Mouse (Mus musculus) hindbrain, embryonic 10.5 days (tissue): ENCODE data around the gene Pkp1. TPM values are rescaled to one million over a fixed set of nuclear protein-coding genes. Genes with fewer than 3 reads are reported as not detected.

ENCODE experiments used
- DNase-seq: peaks from one replicate; pipeline ENCODE4 v3.0.0-alpha.2; 2017; ENCODE audit warnings: low spot score
- H3K27ac ChIP-seq: fragments of 300-500 bp; sonication (generic); 2 replicates; pipeline ENCODE4 v1.5.1; 2016; ENCODE audit warnings: mild to moderate bottlenecking, moderate library complexity
- H3K27me3 ChIP-seq: fragments of 300-500 bp; sonication (generic); 2 replicates; pipeline ENCODE4 v1.6.1; 2016; ENCODE audit warnings: mild to moderate bottlenecking; ENCODE audit not compliant: poor library complexity, insufficient read depth, severe bottlenecking
- H3K36me3 ChIP-seq: fragments of 300-500 bp; sonication (generic); 2 replicates; pipeline ENCODE4 v1.6.1; 2016; ENCODE audit warnings: mild to moderate bottlenecking, moderate library complexity
- H3K4me1 ChIP-seq: fragments of 300-500 bp; sonication (generic); replicated peaks from 2 replicates; pipeline ENCODE4 v1.6.1; 2016; ENCODE audit warnings: mild to moderate bottlenecking
- H3K4me3 ChIP-seq: fragments of 300-500 bp; sonication (generic); 2 replicates; pipeline ENCODE4 v1.5.1; 2016; ENCODE audit warnings: mild to moderate bottlenecking, moderate library complexity
- H3K9me3 ChIP-seq: fragments of 300-500 bp; sonication (generic); 2 replicates; pipeline ENCODE4 v1.6.1; 2016; ENCODE audit warnings: mild to moderate bottlenecking, moderate library complexity
- WGBS: fragments of 180-500 bp; shearing (Covaris S2); methylation state at CpG from one replicate; pipeline ENCODE4 v1.1.7; 2016; 5-methylcytosine and 5-hydroxymethylcytosine counted together
- polyA plus RNA-seq: library from polyadenylated mRNA; unstranded; fragments of >200 nt; fragmentation: Nextera tagmentation; extraction: Ambion mirVana; gene quantifications from 2 replicates; pipeline ENCODE4 v1.2.1, GENCODE M21; 2016

The Pkp1 gene
- polyA plus RNA-seq, 1 experiment from 2014 or later = 0.20 TPM

- peak; percentile 47 for DNase-seq
- H3K27ac ChIP-seq = no peak overlapping the region
- 0 out of 2 replicates have a peak, but pooled peaks cover under 1% of the 10 kb centered on the region for H3K4me1 ChIP-seq
- H3K4me3 ChIP-seq = no peak overlapping the region
- WGBS = 26% methylated on average over 1 of the region's 1 CpGs
- no peaks in the 10 kb centered on the region for H3K9me3 ChIP-seq
- H3K36me3 ChIP-seq = no peaks in the 10 kb centered on the region
- peaks cover 2% of the 10 kb centered on the region; the same call in 1 of the 2 replicates for H3K27me3 ChIP-seq
These were observed 90.1 kb downstream of the Pkp1 start for GRCm38 (mm10) chr1:135828918-135829317.

DNA sequence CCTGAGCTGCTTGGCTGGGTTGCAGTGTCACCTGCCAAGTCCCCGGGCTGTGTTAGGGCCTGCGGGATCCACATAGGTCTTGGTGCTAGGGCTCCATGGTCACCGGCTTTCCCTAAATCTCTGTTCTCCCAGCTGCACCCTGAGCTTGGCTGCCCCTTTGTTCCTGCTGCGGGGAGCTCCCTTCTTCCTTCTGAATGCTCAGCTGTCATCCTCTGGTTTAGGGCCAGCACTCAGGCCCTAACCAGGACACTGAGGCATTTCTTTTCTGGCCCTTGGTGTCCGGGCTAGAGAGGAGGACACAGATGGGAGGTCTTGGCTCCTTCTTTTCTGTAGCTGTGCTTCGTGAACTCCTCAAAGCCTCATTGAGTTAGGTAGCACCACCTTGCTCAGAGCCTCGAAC, 97.2 kb downstream of the Pkp1 start:
- no peaks in the 10 kb centered on the region for H3K36me3 ChIP-seq
- H3K9me3 ChIP-seq = no peaks in the 10 kb centered on the region
- H3K4me1 ChIP-seq = peaks cover 34% of the 10 kb centered on the region
- H3K27me3 ChIP-seq = peaks cover 67% of the 10 kb centered on the region
- no peak overlapping the region; the same call in 1 of the 2 replicates for H3K27ac ChIP-seq
- WGBS = 84% methylated on average over 7 of the region's 7 CpGs
- no peak for DNase-seq
- no peak overlapping the region for H3K4me3 ChIP-seq

Other genes starting within 250 kb of the Pkp1 start
- 51.0 and 56.2 TPM in 2 replicates for gene Csrp1, start 199.1 kb downstream of the Pkp1 start, polyA plus RNA-seq
- gene Phlda3, start 153.1 kb downstream of the Pkp1 start, polyA plus RNA-seq = 19.3 and 21.7 TPM in 2 replicates
- 0.85 and 3.2 TPM in 2 replicates for gene Tnni1, start 139.8 kb downstream of the Pkp1 start, polyA plus RNA-seq
- gene Lad1, start 100.6 kb downstream of the Pkp1 start, polyA plus RNA-seq = 1.0 and 3.9 TPM in 2 replicates
- gene Tnnt2, start 82.9 kb downstream of the Pkp1 start, polyA plus RNA-seq = 0.35 and 2.9 TPM in 2 replicates
- 0.09 TPM in 1 of 2 replicates, not detected in the other for gene Igfn1, start 87.1 kb upstream of the Pkp1 start, polyA plus RNA-seq
- gene Tmem9, start 88.9 kb upstream of the Pkp1 start, polyA plus RNA-seq = 148 and 161 TPM in 2 replicates
- not detected in 2 replicates for gene Ascl5, start 131.6 kb upstream of the Pkp1 start, polyA plus RNA-seq
- gene Cacna1s, start 133.5 kb upstream of the Pkp1 start, polyA plus RNA-seq = 0.07 and 0.47 TPM in 2 replicates
- 6.6 and 15.5 TPM in 2 replicates for gene Kif21b, start 212.2 kb upstream of the Pkp1 start, polyA plus RNA-seq